Mouse (Mus musculus) bone marrow macrophage, adult 2 months (primary cell): ENCODE data around the gene Fosb.

Experiments used
- CTCF ChIP-seq: IDR thresholded peaks from 2 replicates; pipeline ENCODE4 v1.5.1; 2012; ENCODE audit warnings: low read depth, mild to moderate bottlenecking, low read length, moderate library complexity
- POLR2A ChIP-seq: IDR thresholded peaks from 2 replicates; pipeline ENCODE4 v1.6.1; 2012; ENCODE audit warnings: mild to moderate bottlenecking, low read depth, low read length, borderline replicate concordance

- TF ChIP-seq POLR2A (no peak), CTCF (no peak)
Observed at GRCm38 (mm10) chr7:19282385-19282784, 27.5 kb downstream of the Fosb start, which contains the start of gene Rtn2.
